7 mouse cellular contexts compared by ENCODE assay signal in the genomic region with DNA sequence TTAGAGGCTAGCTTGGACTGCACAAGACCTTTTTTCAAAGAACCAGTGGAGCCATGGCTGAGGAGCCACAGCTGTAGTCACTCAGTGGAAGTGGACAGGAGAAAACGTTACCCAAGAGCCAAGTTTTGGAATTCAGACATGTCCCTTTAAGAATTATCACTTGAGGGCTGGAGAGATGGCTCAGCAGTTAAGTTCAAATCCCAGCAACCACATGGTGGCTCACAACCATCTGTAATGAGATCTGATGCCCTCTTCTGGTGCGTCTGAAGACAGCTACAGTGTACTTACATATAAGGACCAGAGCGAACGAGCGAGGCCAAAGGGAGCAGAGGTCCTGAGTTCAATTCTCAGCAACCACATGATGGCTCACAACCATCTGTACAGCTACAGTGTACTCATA. TPM values are rescaled to one million over a fixed set of nuclear protein-coding genes. Genes with fewer than 3 reads are reported as not detected.
A peak's percentile ranks its signal among the peaks of the same experiment; 100 is the strongest.
DNase-seq lines count a peak whose midpoint lies in the region; ATAC-seq and TF ChIP-seq lines count a peak whose summit lies in the region.
"Not testable (repeated sequence)": the region's sequence is repeated elsewhere in the genome, so short reads cannot be mapped to it uniquely, and the experiment has no call there.

No protein-coding gene starts in this region.

- not testable (repeated sequence) for H3K9me3 ChIP-seq in lung, embryonic 14.5 days (ENCODE audit: low read depth, low read length)

- peak; percentile 21 for DNase-seq in CD4-positive helper T cell, adult 2 months (ENCODE audit: low read depth, low spot score)
- not testable (repeated sequence) for DNase-seq in Patski (ENCODE audit: low read depth, low spot score)
- DNase-seq in heart, adult 11 months: peak; percentile 95
- peak; percentile 27 for DNase-seq in induced T-regulatory cell, adult 2 months (ENCODE audit: low read depth)
- peak; percentile 48 for DNase-seq in kidney, postnatal 10 days
- peak; percentile 35 for DNase-seq in lung, embryonic 14.5 days
- DNase-seq in splenic B cell, adult 2 months (ENCODE audit: low read depth, low spot score): peak; percentile 49

- H3K36me3 ChIP-seq in lung, embryonic 14.5 days (ENCODE audit: insufficient read depth); splenic B cell, adult 2 months (ENCODE audit: control insufficient read depth, insufficient read depth, low read length, poor library complexity, severe bottlenecking): not testable (repeated sequence)

- H3K27me3 ChIP-seq in Patski; lung, embryonic 14.5 days (ENCODE audit: insufficient read depth, low read length); splenic B cell, adult 2 months (ENCODE audit: control insufficient read depth, insufficient read depth, low read length, poor library complexity, severe bottlenecking): not testable (repeated sequence)

- WGBS in lung, embryonic 14.5 days: 68% methylated on average over 5 of the region's 5 CpGs

- not testable (repeated sequence) for H3K27ac ChIP-seq in lung, embryonic 14.5 days (ENCODE audit: low read depth)

- POLR2A ChIA-PET in Patski (lab: Charles Lee): interaction anchor here (1.1 kb wide), 1 partner anchor 86 kb away, joined by 3 read pairs; no protein-coding TSS in a partner anchor

- TF ChIP-seq CTCF in Patski (IDR thresholded peaks at IDR 0.05): peak; percentile 42
- TF ChIP-seq CTCF in lung, embryonic 14.5 days (IDR thresholded peaks at IDR 0.05; ENCODE audit: low read depth): peak; percentile 38

- in situ Hi-C loops in Patski (cut with MboI; ENCODE audit: low pct_unique_long_range_greater_than_20kb): loop anchor here (5.0 kb wide), 1 partner anchor 75 kb away; no protein-coding TSS in a partner anchor

- not testable (repeated sequence) for H3K4me2 ChIP-seq in lung, embryonic 14.5 days

- not testable (repeated sequence) for H3K4me1 ChIP-seq in lung, embryonic 14.5 days (ENCODE audit: insufficient read depth)

- ATAC-seq in Patski; lung, embryonic 14.5 days (ENCODE audit: insufficient read depth): not testable (repeated sequence)

- H3K4me3 ChIP-seq in lung, embryonic 14.5 days (ENCODE audit: low read depth, low read length): not testable (repeated sequence)

- CTCF ChIA-PET in Patski (lab: Charles Lee): interaction anchor here (2.6 kb wide), 1 partner anchor 78 kb away, joined by 17 read pairs; no protein-coding TSS in a partner anchor

- H3K9ac ChIP-seq in lung, embryonic 14.5 days: not testable (repeated sequence)

RNA-seq across cellular contexts. Expression of a gene that starts 26.3 kb away (rescaled TPM):
- polyA plus RNA-seq in Patski (2021): 11.3 TPM
- polyA plus RNA-seq in lung, embryonic 14.5 days (2014; fragmentation: Nextera tagmentation; extraction: Ambion mirVana): 12.8 and 14.8 TPM in 2 replicates

RNA-seq across cellular contexts. Expression of a gene that starts 32.0 kb away (rescaled TPM):
- 45.2 TPM for polyA plus RNA-seq in Patski (2021)
- 27.1 and 27.5 TPM in 2 replicates for polyA plus RNA-seq in lung, embryonic 14.5 days (2014; fragmentation: Nextera tagmentation; extraction: Ambion mirVana)

RNA-seq across cellular contexts. Expression of a gene that starts 32.6 kb away (rescaled TPM):
- polyA plus RNA-seq in Patski (2021): 28.8 TPM
- 52.9 and 57.3 TPM in 2 replicates for polyA plus RNA-seq in lung, embryonic 14.5 days (2014; fragmentation: Nextera tagmentation; extraction: Ambion mirVana)
